Mouse (Mus musculus) MEL (cell line): ENCODE measurements around the gene Rbks. TPM values are rescaled to one million over a fixed set of nuclear protein-coding genes. Genes with fewer than 3 reads are reported as not detected.
A peak's percentile ranks its signal among the peaks of the same experiment; 100 is the strongest.

Experiments
- DNase-seq: peaks from one replicate; pipeline ENCODE4 v3.0.0; 2011; ENCODE audit warnings: low read depth, low spot score
- H3K27ac ChIP-seq: 2 replicates; pipeline ENCODE4 v1.5.1; 2012; ENCODE audit warnings: low read depth, mild to moderate bottlenecking, control low read depth, low read length, moderate library complexity; ENCODE audit not compliant: control insufficient read depth
- H3K27me3 ChIP-seq, 2 experiments: fragments of 150-350 bp in 1 of 2; sonication (generic) in 1 of 2; 2 replicates each; pipeline ENCODE4 v1.6.1; 2012; ENCODE audit warnings: low read length in 2 of 2, mild to moderate bottlenecking in 2 of 2, improper control_type of control experiment in 1 of 2, moderate library complexity in 1 of 2; ENCODE audit not compliant: insufficient read depth in 2 of 2, control insufficient read depth in 1 of 2
- H3K36me3 ChIP-seq, 2 experiments: 2 replicates each; pipeline ENCODE4 v1.6.1; 2012 to 2014; ENCODE audit warnings: low read length in 2 of 2, improper control_type of control experiment in 1 of 2, inconsistent platforms in 1 of 2, mild to moderate bottlenecking in 1 of 2; ENCODE audit not compliant: insufficient read depth in 2 of 2, control insufficient read depth in 1 of 2
- H3K4me1 ChIP-seq, 2 experiments: fragments of 150-350 bp in 1 of 2; sonication (generic) in 1 of 2; 2 replicates each; pipeline ENCODE4 v1.6.1; 2012; ENCODE audit warnings: low read length in 2 of 2, improper control_type of control experiment in 1 of 2, mild to moderate bottlenecking in 1 of 2; ENCODE audit not compliant: insufficient read depth in 2 of 2, control insufficient read depth in 1 of 2
- H3K4me3 ChIP-seq, 2 experiments: fragments of 150-350 bp in 1 of 2; sonication (generic) in 1 of 2; 2 replicates each; pipeline ENCODE4 v1.5.1; 2012; ENCODE audit warnings: low read depth in 2 of 2, low read length in 2 of 2, mild to moderate bottlenecking in 2 of 2, moderate library complexity in 2 of 2, control low read depth in 1 of 2, improper control_type of control experiment in 1 of 2; ENCODE audit not compliant: control insufficient read depth in 1 of 2, insufficient read depth in 1 of 2
- H3K79me2 ChIP-seq: 2 replicates; pipeline ENCODE4 v1.6.1; 2012; ENCODE audit warnings: mild to moderate bottlenecking, low read length, moderate library complexity; ENCODE audit not compliant: control insufficient read depth, poor library complexity, insufficient read depth
- H3K9ac ChIP-seq: 2 replicates; pipeline ENCODE4 v1.6.1; 2012; ENCODE audit warnings: low read depth, mild to moderate bottlenecking, control low read depth, low read length, moderate library complexity; ENCODE audit not compliant: control insufficient read depth, poor library complexity, severe bottlenecking
- H3K9me3 ChIP-seq: fragments of 150-350 bp; sonication (generic); replicated peaks from 2 replicates; pipeline ENCODE4 v1.6.1; 2012; ENCODE audit warnings: mild to moderate bottlenecking, low read length, improper control_type of control experiment, moderate library complexity; ENCODE audit not compliant: insufficient read depth
- BHLHE40 ChIP-seq: IDR thresholded peaks from 2 replicates; pipeline ENCODE4 v1.6.1; 2012; ENCODE audit warnings: low read depth, mild to moderate bottlenecking, inconsistent platforms, low read length, improper control_type of control experiment, borderline replicate concordance
- CHD1 ChIP-seq: IDR thresholded peaks from 2 replicates; pipeline ENCODE4 v1.6.1; 2012; ENCODE audit warnings: low read depth, mild to moderate bottlenecking, inconsistent platforms, low read length, improper control_type of control experiment
- CHD2 ChIP-seq: IDR thresholded peaks from 2 replicates; pipeline ENCODE4 v1.6.1; 2011; ENCODE audit warnings: low read length, improper control_type of control experiment
- CTCF ChIP-seq, 3 experiments: IDR thresholded peaks in 2 of 3; conservative IDR thresholded peaks in 1 of 3; 2 replicates each; pipeline ENCODE4 v1.5.1; 2011 to 2012; ENCODE audit warnings: low read length in 3 of 3, low read depth in 2 of 3, mild to moderate bottlenecking in 2 of 3, improper control_type of control experiment in 1 of 3, inconsistent platforms in 1 of 3, mixed read lengths in 1 of 3, moderate library complexity in 1 of 3; ENCODE audit not compliant: control insufficient read depth in 1 of 3, insufficient read depth in 1 of 3, poor library complexity in 1 of 3, severe bottlenecking in 1 of 3
- ELF1 ChIP-seq: IDR thresholded peaks from 2 replicates; pipeline ENCODE4 v1.6.1; 2014; ENCODE audit warnings: low read depth, mild to moderate bottlenecking, inconsistent platforms, low read length, improper control_type of control experiment, moderate library complexity
- GATA1 ChIP-seq: IDR thresholded peaks from 2 replicates; pipeline ENCODE4 v1.6.1; 2011; ENCODE audit warnings: low read depth, low read length, improper control_type of control experiment
- HCFC1 ChIP-seq: IDR thresholded peaks from 2 replicates; pipeline ENCODE4 v1.6.1; 2012; ENCODE audit warnings: low read depth, mild to moderate bottlenecking, inconsistent platforms, low read length, improper control_type of control experiment, moderate library complexity
- JUND ChIP-seq: IDR thresholded peaks from 2 replicates; pipeline ENCODE4 v1.6.1; 2011; ENCODE audit warnings: low read depth, mild to moderate bottlenecking, improper control_type of control experiment, low read length
- MAFK ChIP-seq: IDR thresholded peaks from 2 replicates; pipeline ENCODE4 v1.6.1; 2011; ENCODE audit warnings: low read depth, mild to moderate bottlenecking, low read length, improper control_type of control experiment, borderline replicate concordance
- MAZ ChIP-seq: IDR thresholded peaks from 2 replicates; pipeline ENCODE4 v1.6.1; 2012; ENCODE audit warnings: low read depth, mild to moderate bottlenecking, inconsistent platforms, low read length, improper control_type of control experiment
- MEF2A ChIP-seq: IDR thresholded peaks from 2 replicates; pipeline ENCODE4 v1.6.1; 2014; ENCODE audit warnings: low read depth, mild to moderate bottlenecking, inconsistent platforms, low read length, improper control_type of control experiment; ENCODE audit not compliant: poor library complexity, insufficient replicate concordance, severe bottlenecking; ENCODE audit errors: extremely low read depth
- MXI1 ChIP-seq: IDR thresholded peaks from 2 replicates; pipeline ENCODE4 v1.6.1; 2011; ENCODE audit warnings: mild to moderate bottlenecking, low read depth, low read length, improper control_type of control experiment
- NELFE ChIP-seq: IDR thresholded peaks from 2 replicates; pipeline ENCODE4 v1.6.1; 2011; ENCODE audit warnings: low read depth, low read length, improper control_type of control experiment
- POLR2A ChIP-seq, 2 experiments: IDR thresholded peaks; 2 replicates each; pipeline ENCODE4 v1.6.1; 2011 to 2012; ENCODE audit warnings: low read length in 2 of 2, mild to moderate bottlenecking in 2 of 2, control low read depth in 1 of 2, improper control_type of control experiment in 1 of 2, low read depth in 1 of 2, moderate library complexity in 1 of 2; ENCODE audit not compliant: control insufficient read depth in 1 of 2, insufficient read depth in 1 of 2, poor library complexity in 1 of 2
- POLR2AphosphoS5 ChIP-seq: IDR thresholded peaks from 2 replicates; pipeline ENCODE4 v1.6.1; 2012; ENCODE audit warnings: low read depth, borderline replicate concordance, mild to moderate bottlenecking, inconsistent platforms, low read length, moderate library complexity, mixed read lengths
- RAD21 ChIP-seq: IDR thresholded peaks from 2 replicates; pipeline ENCODE4 v1.6.1; 2011; ENCODE audit warnings: mild to moderate bottlenecking, low read depth, low read length, improper control_type of control experiment
- SMC3 ChIP-seq: IDR thresholded peaks from 2 replicates; pipeline ENCODE4 v1.6.1; 2011; ENCODE audit warnings: low read depth, low read length, improper control_type of control experiment
- TAL1 ChIP-seq: IDR thresholded peaks from 2 replicates; pipeline ENCODE4 v1.6.1; 2012; ENCODE audit warnings: mild to moderate bottlenecking, inconsistent platforms, low read length, moderate library complexity, mixed read lengths
- TBP ChIP-seq: IDR thresholded peaks from 2 replicates; pipeline ENCODE4 v1.8.0; 2011; ENCODE audit warnings: low read depth, low read length, improper control_type of control experiment
- TCF12 ChIP-seq: IDR thresholded peaks from 2 replicates; pipeline ENCODE4 v1.6.1; 2014; ENCODE audit warnings: low read depth, mild to moderate bottlenecking, inconsistent platforms, low read length, improper control_type of control experiment, moderate library complexity
- USF1 ChIP-seq: IDR thresholded peaks from 2 replicates; pipeline ENCODE4 v1.6.1; 2014; ENCODE audit warnings: low read depth, mild to moderate bottlenecking, inconsistent platforms, low read length, improper control_type of control experiment, moderate library complexity
- USF2 ChIP-seq, 2 experiments: IDR thresholded peaks; 2 replicates each; pipeline ENCODE4 v1.6.1; 2011 to 2012; ENCODE audit warnings: improper control_type of control experiment in 2 of 2, low read length in 2 of 2, borderline replicate concordance in 1 of 2, inconsistent platforms in 1 of 2, low read depth in 1 of 2, mild to moderate bottlenecking in 1 of 2; ENCODE audit not compliant: insufficient read depth in 1 of 2
- ZNF384 ChIP-seq: IDR thresholded peaks from 2 replicates; pipeline ENCODE4 v1.6.1; 2012; ENCODE audit warnings: low read depth, mild to moderate bottlenecking, inconsistent platforms, low read length, improper control_type of control experiment
- polyA plus RNA-seq, 2 experiments: library from polyadenylated mRNA; stranded (reverse) in 1 of 2; unstranded in 1 of 2; fragments of >175 nt in 1 of 2; fragments of >200 nt in 1 of 2; gene quantifications; 2 replicates each; pipeline versions ENCODE4 v1.2.1 to v1.2.4; 2012; ENCODE audit warnings: low replicate concordance in 2 of 2, low read depth in 1 of 2; ENCODE audit not compliant: insufficient read length in 2 of 2, insufficient read depth in 1 of 2, missing spikeins in 1 of 2
- total RNA-seq: library from RNA; depleted of rRNA; stranded (reverse); fragments of 300-350 nt; gene quantifications from 2 replicates; pipeline ENCODE4 v1.2.3, GENCODE M21; 2012

The Rbks gene
- total and polyA plus RNA-seq, 3 experiments: 34.3 to 47.4 TPM; not detected in 1

GRCm38 (mm10) chr5:31682305-31682704, 15.1 kb downstream of the Rbks start:
- Histone ChIP-seq H3K27me3 (no peaks in the 10 kb centered on the region), H3K9ac (no peak overlapping the region), H3K4me3 (no peak overlapping the region), H3K79me2 (no peaks in the 10 kb centered on the region), H3K9me3 (no peaks in the 10 kb centered on the region), H3K4me1 (peaks cover 5 to 23% of the 10 kb centered on the region in 2 experiments), H3K27ac (no peak overlapping the region), H3K36me3 (peaks cover 0 to 16% of the 10 kb centered on the region in 2 experiments; a peak in 3 of 4 replicates)
- TF ChIP-seq USF1 (no peak), JUND (no peak), TBP (no peak), TAL1 (no peak)
- no peak for DNase-seq

- Histone ChIP-seq H3K27ac (no peak overlapping the region), H3K4me3 (no peak overlapping the region), H3K9me3 (no peaks in the 10 kb centered on the region), H3K36me3 (peaks cover 0 to 3% of the 10 kb centered on the region in 2 experiments), H3K27me3 (no peaks in the 10 kb centered on the region), H3K79me2 (no peaks in the 10 kb centered on the region), H3K9ac (no peak overlapping the region), H3K4me1 (peaks cover 0 to 5% of the 10 kb centered on the region in 2 experiments; a peak in 2 of 4 replicates)
- peak; percentile 34 for DNase-seq
- no peak for TF ChIP-seq RAD21
- no peak for TF ChIP-seq TAL1
- TF ChIP-seq JUND: no peak
- no peak for TF ChIP-seq CTCF (IDR thresholded peaks at IDR 0.05 in 2 of 3, conservative IDR thresholded peaks at IDR 0.05 in 1 of 3; ENCODE audit: control insufficient read depth in 1 of 3, insufficient read depth in 1 of 3, low read depth in 2 of 3, low read length in 3 of 3, poor library complexity in 1 of 3, severe bottlenecking in 1 of 3)
- TF ChIP-seq CHD1: no peak
- TF ChIP-seq ZNF384: no peak
- TF ChIP-seq TBP: no peak
- no peak for TF ChIP-seq GATA1
- no peak for TF ChIP-seq MXI1
- no peak for TF ChIP-seq USF1
- TF ChIP-seq SMC3: no peak
- TF ChIP-seq MEF2A: no peak
Observed at GRCm38 (mm10) chr5:31680183-31680582, 17.2 kb downstream of the Rbks start.

GRCm38 (mm10) chr5:31678000-31678399, 19.4 kb downstream of the Rbks start:
- H3K27me3 ChIP-seq: no peaks in the 10 kb centered on the region
- no peak overlapping the region for H3K27ac ChIP-seq
- no peak overlapping the region for H3K9ac ChIP-seq
- H3K4me1 ChIP-seq: no peaks in the 10 kb centered on the region
- no peak for TF ChIP-seq POLR2A (IDR thresholded peaks at IDR 0.05; ENCODE audit: control insufficient read depth in 1 of 2, insufficient read depth in 1 of 2, low read depth in 1 of 2, low read length in 2 of 2, poor library complexity in 1 of 2)
- no peak for TF ChIP-seq JUND
- no peak for TF ChIP-seq GATA1
- TF ChIP-seq MAFK: no peak
- TF ChIP-seq CHD2: no peak
- TF ChIP-seq POLR2AphosphoS5: no peak
- no peak for TF ChIP-seq HCFC1
- TF ChIP-seq USF1: no peak
- TF ChIP-seq ELF1: no peak
- no peak for TF ChIP-seq MAZ
- TF ChIP-seq USF2 (IDR thresholded peaks at IDR 0.05; ENCODE audit: borderline replicate concordance in 1 of 2, insufficient read depth in 1 of 2, low read depth in 1 of 2, low read length in 2 of 2): no peak
- TF ChIP-seq TCF12: no peak
- no peak for TF ChIP-seq MEF2A
- no peak for TF ChIP-seq NELFE
- TF ChIP-seq BHLHE40: no peak
- TF ChIP-seq TBP: no peak
- DNase-seq: no peak
- H3K79me2 ChIP-seq: no peaks in the 10 kb centered on the region
- H3K9me3 ChIP-seq: no peaks in the 10 kb centered on the region
- no peaks in the 10 kb centered on the region; a peak in 2 of 4 replicates for H3K36me3 ChIP-seq
- no peak overlapping the region for H3K4me3 ChIP-seq
